Mouse (Mus musculus): ENCODE measurements around the gene Olfr545.

DNA sequence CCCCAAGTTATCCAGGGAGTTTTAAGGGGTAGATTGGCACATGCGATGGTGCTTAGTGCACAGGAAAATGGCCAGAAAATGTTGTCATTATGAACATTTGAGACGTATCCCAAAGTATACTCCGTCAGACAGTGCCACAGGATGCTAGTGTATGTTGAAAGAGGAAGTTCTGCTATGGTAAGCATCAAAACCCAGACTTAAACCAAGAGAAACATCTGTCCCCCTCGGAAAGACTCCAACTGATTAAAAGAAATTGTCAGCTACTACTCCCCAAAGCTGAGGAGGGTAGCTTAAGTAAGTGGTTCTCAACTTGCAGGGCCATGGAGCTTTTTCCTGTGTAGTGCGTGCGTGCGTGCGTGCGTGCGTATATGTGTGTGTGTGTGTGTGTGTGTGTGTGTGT, 12.6 kb upstream of the Olfr545 start:
- TF ChIP-seq CTCF (IDR thresholded peaks at IDR 0.05; ENCODE audit: borderline replicate concordance, insufficient read depth, low read depth, low read length) (no peak), POLR2A (IDR thresholded peaks at IDR 0.05; ENCODE audit: borderline replicate concordance, insufficient read depth, low read length) (no peak)
